Mouse (Mus musculus): ENCODE results near the gene Hs3st6. TPM values are rescaled to one million over a fixed set of nuclear protein-coding genes. Genes with fewer than 3 reads are reported as not detected.

The Hs3st6 gene
- polyA plus RNA-seq, 1 experiment from 2014 or later: 1.8 TPM

- no peaks in the 10 kb centered on the region for H3K4me1 ChIP-seq (replicated peaks; ENCODE audit: control insufficient read depth, insufficient read depth)
- H3K4me3 ChIP-seq (ENCODE audit: low read depth, low read length): no peak within 1 kb of the TSS
- H3K9ac ChIP-seq (ENCODE audit: low read length): no peak within 1 kb of the TSS
- H3K36me3 ChIP-seq (ENCODE audit: control insufficient read depth, insufficient read depth, low read length): no peaks in the 10 kb centered on the region
- no peak for DNase-seq (ENCODE audit: low spot score)
- WGBS: 65% methylated on average over 2 of the region's 2 CpGs
- no peak within 1 kb of the TSS for H3K4me2 ChIP-seq (replicated peaks; ENCODE audit: low read depth)
- no peaks in the 10 kb centered on the region for H3K9me3 ChIP-seq (ENCODE audit: control insufficient read depth, low read length)
- H3K27ac ChIP-seq (replicated peaks): no peak within 1 kb of the TSS
- no peak for TF ChIP-seq EP300 (optimal IDR thresholded peaks at IDR 0.05)
- no peak for TF ChIP-seq CTCF (IDR thresholded peaks at IDR 0.05; ENCODE audit: low read depth)
- H3K27me3 ChIP-seq (ENCODE audit: control insufficient read depth, insufficient read depth, low read length): no peaks in the 10 kb centered on the region
- no peak for ATAC-seq (ENCODE audit: low FRiP score, low TSS enrichment)
Observed at GRCm38 (mm10) chr17:24727618-24728017, 25.2 kb upstream of the Hs3st6 start, which contains the start of gene Rpl3l. Gene Rpl3l (plus strand): TSS chr17:24727820.

GRCm38 (mm10) chr17:24728184-24728583 is 24.6 kb upstream of the Hs3st6 start:
- ATAC-seq (ENCODE audit: low FRiP score, low TSS enrichment): no peak
- no peaks in the 10 kb centered on the region for H3K36me3 ChIP-seq (ENCODE audit: control insufficient read depth, insufficient read depth, low read length)
- no peak for DNase-seq (ENCODE audit: low spot score)
- H3K4me2 ChIP-seq (replicated peaks; ENCODE audit: low read depth): no peak overlapping the region
- H3K27me3 ChIP-seq (ENCODE audit: control insufficient read depth, insufficient read depth, low read length): no peaks in the 10 kb centered on the region
- H3K9ac ChIP-seq (ENCODE audit: low read length): no peak overlapping the region
- H3K9me3 ChIP-seq (ENCODE audit: control insufficient read depth, low read length): no peaks in the 10 kb centered on the region
- no peak overlapping the region for H3K4me3 ChIP-seq (ENCODE audit: low read depth, low read length)
- H3K4me1 ChIP-seq (replicated peaks; ENCODE audit: control insufficient read depth, insufficient read depth): no peaks in the 10 kb centered on the region
- TF ChIP-seq EP300 (optimal IDR thresholded peaks at IDR 0.05): no peak
- no peak for TF ChIP-seq CTCF (IDR thresholded peaks at IDR 0.05; ENCODE audit: low read depth)
- H3K27ac ChIP-seq (replicated peaks): no peak overlapping the region
- 71% methylated on average over 17 of the region's 17 CpGs for WGBS

- Histone ChIP-seq H3K4me1 (replicated peaks; ENCODE audit: control insufficient read depth, insufficient read depth) (no peaks in the 10 kb centered on the region), H3K4me2 (replicated peaks; ENCODE audit: low read depth) (no peak overlapping the region), H3K9me3 (ENCODE audit: control insufficient read depth, low read length) (no peaks in the 10 kb centered on the region), H3K27ac (replicated peaks) (no peak overlapping the region), H3K27me3 (ENCODE audit: control insufficient read depth, insufficient read depth, low read length) (no peaks in the 10 kb centered on the region), H3K36me3 (ENCODE audit: control insufficient read depth, insufficient read depth, low read length) (no peaks in the 10 kb centered on the region), H3K4me3 (ENCODE audit: low read depth, low read length) (no peak overlapping the region), H3K9ac (ENCODE audit: low read length) (no peak overlapping the region)
- 43% methylated on average over 6 of the region's 6 CpGs for WGBS
- no peak for TF ChIP-seq CTCF (IDR thresholded peaks at IDR 0.05; ENCODE audit: low read depth)
- TF ChIP-seq EP300 (optimal IDR thresholded peaks at IDR 0.05): no peak
- no peak for ATAC-seq (ENCODE audit: low FRiP score, low TSS enrichment)
- DNase-seq (ENCODE audit: low spot score): no peak
Observed at GRCm38 (mm10) chr17:24729067-24729466, 23.7 kb upstream of the Hs3st6 start.

- no peak for TF ChIP-seq CTCF (IDR thresholded peaks at IDR 0.05; ENCODE audit: low read depth)
- no peak for TF ChIP-seq EP300 (optimal IDR thresholded peaks at IDR 0.05)
- Histone ChIP-seq H3K4me2 (replicated peaks; ENCODE audit: low read depth) (no peak overlapping the region), H3K9ac (ENCODE audit: low read length) (no peak overlapping the region), H3K27me3 (ENCODE audit: control insufficient read depth, insufficient read depth, low read length) (no peaks in the 10 kb centered on the region), H3K36me3 (ENCODE audit: control insufficient read depth, insufficient read depth, low read length) (no peaks in the 10 kb centered on the region), H3K27ac (replicated peaks) (no peak overlapping the region), H3K9me3 (ENCODE audit: control insufficient read depth, low read length) (no peaks in the 10 kb centered on the region), H3K4me1 (replicated peaks; ENCODE audit: control insufficient read depth, insufficient read depth) (peaks cover 2% of the 10 kb centered on the region; the same call in 1 of the 2 replicates), H3K4me3 (ENCODE audit: low read depth, low read length) (no peak overlapping the region)
- ATAC-seq (ENCODE audit: low FRiP score, low TSS enrichment): no peak
- no peak for DNase-seq (ENCODE audit: low spot score)
- 77% methylated on average over 14 of the region's 14 CpGs for whole genome bisulfite sequencing
Observed at GRCm38 (mm10) chr17:24730787-24731186, 22.0 kb upstream of the Hs3st6 start.

- H3K4me1 ChIP-seq (replicated peaks; ENCODE audit: control insufficient read depth, insufficient read depth): peaks cover 5% of the 10 kb centered on the region; the same call in 1 of the 2 replicates
Observed at GRCm38 (mm10) chr17:24732233-24732935, 20.4 kb upstream of the Hs3st6 start.

GRCm38 (mm10) chr17:24733434-24734050 is 19.2 kb upstream of the Hs3st6 start:
- no peaks in the 10 kb centered on the region for H3K9me3 ChIP-seq (ENCODE audit: control insufficient read depth, low read length)
- H3K9ac ChIP-seq (ENCODE audit: low read length): no peak overlapping the region
- 87% methylated on average over 21 of the region's 21 CpGs for WGBS
- no peak overlapping the region for H3K4me2 ChIP-seq (replicated peaks; ENCODE audit: low read depth)
- no peaks in the 10 kb centered on the region for H3K36me3 ChIP-seq (ENCODE audit: control insufficient read depth, insufficient read depth, low read length)
- DNase-seq (ENCODE audit: low spot score): no peak
- TF ChIP-seq EP300 (optimal IDR thresholded peaks at IDR 0.05) (no peak), CTCF (IDR thresholded peaks at IDR 0.05; ENCODE audit: low read depth) (no peak)
- no peak overlapping the region for H3K27ac ChIP-seq (replicated peaks)
- H3K27me3 ChIP-seq (ENCODE audit: control insufficient read depth, insufficient read depth, low read length): no peaks in the 10 kb centered on the region
- H3K4me3 ChIP-seq (ENCODE audit: low read depth, low read length): no peak overlapping the region
- ATAC-seq (ENCODE audit: low FRiP score, low TSS enrichment): no peak
- H3K4me1 ChIP-seq (replicated peaks; ENCODE audit: control insufficient read depth, insufficient read depth): peaks cover 7% of the 10 kb centered on the region; the same call in 1 of the 2 replicates

More at GRCm38 (mm10) chr17:24732233-24732935, 20.4 kb upstream of the Hs3st6 start:
- no peak for ATAC-seq (ENCODE audit: low FRiP score, low TSS enrichment)
- Histone ChIP-seq H3K27ac (replicated peaks) (no peak overlapping the region), H3K9me3 (ENCODE audit: control insufficient read depth, low read length) (no peaks in the 10 kb centered on the region), H3K9ac (ENCODE audit: low read length) (no peak overlapping the region), H3K4me3 (ENCODE audit: low read depth, low read length) (no peak overlapping the region), H3K27me3 (ENCODE audit: control insufficient read depth, insufficient read depth, low read length) (no peaks in the 10 kb centered on the region), H3K36me3 (ENCODE audit: control insufficient read depth, insufficient read depth, low read length) (no peaks in the 10 kb centered on the region), H3K4me2 (replicated peaks; ENCODE audit: low read depth) (no peak overlapping the region)
- TF ChIP-seq CTCF (IDR thresholded peaks at IDR 0.05; ENCODE audit: low read depth) (no peak), EP300 (optimal IDR thresholded peaks at IDR 0.05) (no peak)
- DNase-seq (ENCODE audit: low spot score): no peak
- WGBS: 80% methylated on average over 12 of the region's 12 CpGs

All from stomach, postnatal 0 days (tissue).